Mouse (Mus musculus): Measurements from ENCODE around the gene Atxn7. TPM values are rescaled to one million over a fixed set of nuclear protein-coding genes. Genes with fewer than 3 reads are reported as not detected.
"Not testable (repeated sequence)": the region's sequence is repeated elsewhere in the genome, so short reads cannot be mapped to it uniquely, and the experiment has no call there.

The Atxn7 gene
- total RNA-seq (2021) = 10 to 100 TPM; 17.1 to 31.0 TPM
- polyA plus RNA-seq (2012; rRNA removed) = 17.7 and 24.1 TPM in 2 replicates
- long read RNA-seq, partial matches to known transcripts = 0 of 5 reads
- long read RNA-seq, other reads (novel, unspliced or antisense) = 4 of 5 reads

- DNase-seq = peak; percentile 73
Measured at GRCm38 (mm10) chr14:13961401-13962112, at the start of gene Atxn7, which contains the start of gene Thoc7. Gene Atxn7, plus strand, starts transcription at chr14:13961440. Gene Thoc7, minus strand, starts transcription at chr14:13961852.

GRCm38 (mm10) chr14:13914387-13915082 is 46.7 kb upstream of the Atxn7 start, which contains the start of gene Gm281:
Gene Gm281, minus strand, starts transcription at chr14:13914478.
- DNase-seq = no peak

GRCm38 (mm10) chr14:13915207-13915606 is 46.0 kb upstream of the Atxn7 start:
- DNase-seq = no peak

GRCm38 (mm10) chr14:13917208-13917607 is 44.0 kb upstream of the Atxn7 start:
- no peak for DNase-seq

- DNase-seq = peak; percentile 35
Measured at GRCm38 (mm10) chr14:13917630-13918029, 43.6 kb upstream of the Atxn7 start.

- DNase-seq = no peak
Measured at GRCm38 (mm10) chr14:13933290-13934051, 27.8 kb upstream of the Atxn7 start.

- no peak for DNase-seq
Measured at GRCm38 (mm10) chr14:13934052-13934371, 27.2 kb upstream of the Atxn7 start.

GRCm38 (mm10) chr14:13944686-13945085 is 16.6 kb upstream of the Atxn7 start:
- no peak for DNase-seq

GRCm38 (mm10) chr14:13948345-13948744 is 12.9 kb upstream of the Atxn7 start:
- no peak for DNase-seq

- DNase-seq = peak; percentile 26
Measured at GRCm38 (mm10) chr14:13950401-13950800, 10.8 kb upstream of the Atxn7 start.

- DNase-seq = not testable (repeated sequence)
Measured at GRCm38 (mm10) chr14:13952151-13952550, 9.1 kb upstream of the Atxn7 start.

GRCm38 (mm10) chr14:13960079-13960478 is 1.2 kb upstream of the Atxn7 start:
- DNase-seq = peak; percentile 42

- peak; percentile 82 for DNase-seq
Measured at GRCm38 (mm10) chr14:13960482-13961325, 536 bp upstream of the Atxn7 start.

GRCm38 (mm10) chr14:13962476-13962875 is 1.2 kb downstream of the Atxn7 start:
- no peak for DNase-seq

GRCm38 (mm10) chr14:13963527-13963926 is 2.3 kb downstream of the Atxn7 start:
- no peak for DNase-seq

GRCm38 (mm10) chr14:13967607-13968006 is 6.4 kb downstream of the Atxn7 start:
- no peak for DNase-seq

- DNase-seq = no peak
Measured at GRCm38 (mm10) chr14:13968476-13968875, 7.2 kb downstream of the Atxn7 start.

GRCm38 (mm10) chr14:13970513-13970912 is 9.3 kb downstream of the Atxn7 start:
- no peak for DNase-seq

GRCm38 (mm10) chr14:13971644-13972234 is 10.5 kb downstream of the Atxn7 start:
- no peak for DNase-seq

- no peak for DNase-seq
Measured at GRCm38 (mm10) chr14:13977498-13977897, 16.3 kb downstream of the Atxn7 start.

GRCm38 (mm10) chr14:13981286-13981685 is 20.0 kb downstream of the Atxn7 start:
- DNase-seq = peak; percentile 33
